22 mouse cellular contexts compared by ENCODE assay signal in the genomic region with DNA sequence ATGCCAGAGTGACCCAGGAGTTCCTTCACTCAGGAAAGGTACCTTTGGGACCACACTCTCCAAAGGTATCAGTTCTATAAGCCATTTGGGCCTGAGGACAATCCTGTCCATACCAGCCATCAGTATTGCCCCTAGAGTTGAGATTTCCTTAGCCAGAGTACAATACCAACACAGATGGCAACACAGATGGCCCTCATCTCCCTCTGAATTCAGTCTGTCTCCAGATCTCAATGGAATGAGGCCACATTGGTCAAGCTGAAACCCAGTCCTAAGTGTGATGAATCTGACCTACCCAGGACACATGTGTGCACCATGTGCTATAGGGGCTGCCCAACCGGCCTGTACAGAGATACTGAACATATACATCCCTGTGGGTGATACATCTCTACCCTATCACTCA. TPM values are rescaled to one million over a fixed set of nuclear protein-coding genes. Genes with fewer than 3 reads are reported as not detected.
DNase-seq lines count a peak whose midpoint lies in the region; ATAC-seq and TF ChIP-seq lines count a peak whose summit lies in the region.
"Had no signal": no experiment of that assay in that cellular context is flagged by ENCODE, and none has a peak within 500 bp of the region (broad histone marks: within the 10 kb centered on the region; RNA-seq: fewer than 3 reads in every experiment).

No protein-coding gene starts in this region.

- H3K27ac ChIP-seq in cerebellum, adult 2 months (ENCODE audit: insufficient read depth, low read length), result peak overlapping the region; percentile 70
- H3K27ac ChIP-seq: forebrain, embryonic 10.5 days; forebrain, embryonic 13.5 days; gastrocnemius, adult 2 months; hindbrain, embryonic 13.5 days had no signal

- no peak overlapping the region for H3K4me3 ChIP-seq in cerebellum, adult 2 months (replicated peaks; ENCODE audit: insufficient read depth, low read depth, low read length)
- H3K4me3 ChIP-seq: forebrain, embryonic 10.5 days; forebrain, embryonic 13.5 days; gastrocnemius, adult 2 months; hindbrain, embryonic 13.5 days had no signal

- peaks cover 48% of the 10 kb centered on the region for H3K4me1 ChIP-seq in cerebellum, adult 2 months (ENCODE audit: control insufficient read depth, insufficient read depth, low read length)

- H3K27me3 ChIP-seq in cerebellum, adult 2 months (ENCODE audit: control insufficient read depth, insufficient read depth, low read length), result no peaks in the 10 kb centered on the region
- H3K27me3 ChIP-seq: CH12.LX; forebrain, embryonic 13.5 days; hindbrain, embryonic 13.5 days; Patski had no signal

- ATAC-seq in cerebellum, adult (ENCODE audit: insufficient number of reproducible peaks, low FRiP score, low TSS enrichment), result no peak
- ATAC-seq: forebrain, embryonic 13.5 days; forebrain, embryonic 16.5 days; hindbrain, embryonic 16.5 days; inflammation-experienced regulatory T-cells, adult 6 months; intestine, embryonic 16.5 days; Patski had no signal

- DNase-seq in cerebellum, adult 11-12 months, result peak; percentile 64
- peak; percentile 86 for DNase-seq in brain, adult 2 months (ENCODE audit: low read depth, low spot score)
- DNase-seq in cerebellum, adult 2 months, result peak; percentile 50 to 73
- DNase-seq in cerebellum, adult 9-11 months, result peak; percentile 71
- no peak for DNase-seq in kidney, adult 9 months
- DNase-seq in ovary, postnatal 10 days (ENCODE audit: low spot score), result no peak
- DNase-seq: adrenal gland, postnatal 10 days; B cell, adult 2 months; gastrocnemius, adult 2 months; gastrocnemius, postnatal 14 days; heart, adult 11 months; kidney, adult 18-20 months had no signal

- whole genome bisulfite sequencing in cerebellum, adult 2 months, result 15% methylated on average over 1 of the region's 1 CpGs

- no peak for TF ChIP-seq CTCF in cerebellum, adult 2 months (IDR thresholded peaks at IDR 0.05; ENCODE audit: borderline replicate concordance, insufficient read depth, low read depth, low read length)

- TF ChIP-seq POLR2A in cerebellum, adult 2 months (IDR thresholded peaks at IDR 0.05; ENCODE audit: borderline replicate concordance, insufficient read depth, low read length), result no peak

RNA-seq across cellular contexts. Expression of a gene that starts 6.7 kb away (rescaled TPM):
- 60.2 and 67.9 TPM in 2 replicates for polyA plus RNA-seq in cerebellum, adult 2 months (2012; rRNA removed)

RNA-seq across cellular contexts. Expression of a gene that starts 13.1 kb away (rescaled TPM):
- 98.2 and 104 TPM in 2 replicates for polyA plus RNA-seq in cerebellum, adult 2 months (2012; rRNA removed)

RNA-seq across cellular contexts. Expression of a gene that starts 13.1 kb away (rescaled TPM):
- polyA plus RNA-seq in cerebellum, adult 2 months (2012; rRNA removed), result 288 and 289 TPM in 2 replicates

RNA-seq across cellular contexts. Expression of a gene that starts 21.8 kb away (rescaled TPM):
- polyA plus RNA-seq in cerebellum, adult 2 months (2012; rRNA removed), result 59.2 and 63.9 TPM in 2 replicates

RNA-seq across cellular contexts. Expression of a gene that starts 41.5 kb away (rescaled TPM):
- 5.7 and 6.2 TPM in 2 replicates for polyA plus RNA-seq in cerebellum, adult 2 months (2012; rRNA removed)

Comparison
In these comparisons a context has a peak if more than half of its experiments do, and no peak if none do; other contexts are left out.
1. DNase-seq: peak in cerebellum, adult 11-12 months (single experiment), brain, adult 2 months (single experiment), cerebellum, adult 2 months (2 of 2) and cerebellum, adult 9-11 months (single experiment); none in kidney, adult 9 months (single experiment) and ovary, postnatal 10 days (single experiment).